Mouse (Mus musculus) right cerebral cortex, adult 2 months (tissue): Measurements from ENCODE around the gene Ip6k3.

ENCODE experiments used
- DNase-seq, 2 experiments: peaks; one replicate each; pipeline ENCODE4 v3.0.0; 2021 to 2022; ENCODE audit warnings: low spot score in 2 of 2

The Ip6k3 gene

GRCm38 (mm10) chr17:27167545-27167944, at the start of gene Ip6k3:
TSS of gene Ip6k3 (minus strand) at chr17:27167795.
- no peak for DNase-seq

DNA sequence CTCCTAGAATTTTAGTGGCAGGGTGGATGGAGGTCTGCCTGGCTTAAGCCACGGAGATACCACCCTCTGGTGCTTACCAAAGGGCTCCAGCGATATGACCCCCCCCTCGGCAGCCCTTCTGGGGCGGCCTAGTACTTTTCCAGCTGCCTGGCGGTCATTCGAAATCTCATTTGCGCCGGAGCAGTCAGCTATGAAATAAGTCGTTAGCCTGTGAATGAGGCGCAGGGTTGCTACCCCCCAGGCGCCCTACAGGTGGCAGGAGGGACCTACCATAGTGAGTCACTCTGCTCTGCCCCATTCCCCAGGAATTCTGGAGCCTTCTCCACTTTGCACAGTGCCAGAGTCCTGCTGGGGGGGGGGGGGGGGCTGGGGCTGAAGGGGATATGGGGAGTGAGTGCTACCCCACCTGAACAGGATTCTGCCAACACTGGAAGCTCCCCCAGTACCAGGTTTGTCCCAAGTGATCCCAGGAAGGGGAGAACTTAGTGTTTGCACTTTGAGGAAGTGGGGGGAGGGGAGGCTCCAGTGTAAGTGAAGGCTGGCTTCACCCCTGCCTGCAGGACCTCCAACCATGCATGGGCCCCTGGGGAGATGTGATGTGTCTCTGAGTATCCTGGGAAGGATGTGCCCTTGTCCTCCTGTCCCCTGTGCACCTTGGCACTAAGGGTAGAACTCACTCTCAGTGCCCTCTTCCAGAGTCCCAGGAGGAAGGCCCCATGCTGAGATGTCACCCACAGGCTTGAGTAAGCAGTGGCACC, 45.4 kb upstream of the Ip6k3 start:
- DNase-seq = no peak

DNA sequence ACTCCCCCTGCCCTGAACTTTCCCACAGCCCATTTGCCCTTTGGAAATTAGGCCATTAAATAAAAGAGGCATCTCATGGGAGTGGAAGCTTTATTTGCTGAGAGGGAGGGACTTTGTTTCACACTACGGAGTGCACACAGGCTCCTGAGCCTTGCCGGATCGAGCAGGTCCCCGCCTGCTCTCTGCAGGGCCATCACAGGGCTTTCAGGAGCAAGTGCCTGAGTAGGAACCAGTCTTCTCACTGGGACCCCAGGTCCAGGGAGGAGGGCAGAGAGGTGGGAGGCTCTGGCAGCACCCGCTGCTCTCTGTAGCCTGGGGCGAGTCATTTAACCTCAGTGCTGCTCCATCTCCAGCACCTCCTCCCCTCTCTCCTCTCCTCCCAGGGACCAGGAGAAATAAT, 44.4 kb upstream of the Ip6k3 start:
- no peak for DNase-seq

DNA sequence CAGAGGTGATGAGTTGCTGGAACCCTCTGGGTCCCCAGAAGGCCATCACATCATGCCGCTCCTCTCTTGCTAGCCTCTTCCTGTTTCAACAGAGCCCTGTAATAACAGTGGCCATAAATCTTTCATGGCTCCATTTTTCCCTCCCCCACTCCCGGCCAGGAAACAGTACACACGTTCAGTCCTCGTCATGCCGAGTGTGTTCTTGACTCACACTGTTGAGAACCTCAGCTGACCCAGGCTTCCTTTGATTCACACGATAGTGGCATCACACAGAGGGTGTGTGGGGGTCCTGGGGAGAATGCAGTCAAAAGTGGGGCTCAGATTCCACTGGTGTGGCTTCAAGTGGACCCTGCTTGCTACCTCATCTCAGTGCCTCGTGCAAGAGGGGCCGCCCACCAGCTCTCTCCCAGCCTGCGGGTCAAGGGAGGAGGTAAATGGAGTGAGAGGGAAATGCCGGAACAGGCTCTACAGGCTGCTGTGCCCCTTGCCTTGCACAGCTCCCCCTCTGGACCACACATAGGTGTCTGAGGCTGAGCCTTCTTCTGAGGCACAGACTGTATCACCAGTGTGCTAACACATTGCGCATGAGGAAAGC, 39.6 kb upstream of the Ip6k3 start:
- DNase-seq = no peak

GRCm38 (mm10) chr17:27204075-27204909, 36.7 kb upstream of the Ip6k3 start, which contains the start of gene Lemd2:
TSS of gene Lemd2 (minus strand) at chr17:27204469.
- peak; percentile 95 for DNase-seq

DNA sequence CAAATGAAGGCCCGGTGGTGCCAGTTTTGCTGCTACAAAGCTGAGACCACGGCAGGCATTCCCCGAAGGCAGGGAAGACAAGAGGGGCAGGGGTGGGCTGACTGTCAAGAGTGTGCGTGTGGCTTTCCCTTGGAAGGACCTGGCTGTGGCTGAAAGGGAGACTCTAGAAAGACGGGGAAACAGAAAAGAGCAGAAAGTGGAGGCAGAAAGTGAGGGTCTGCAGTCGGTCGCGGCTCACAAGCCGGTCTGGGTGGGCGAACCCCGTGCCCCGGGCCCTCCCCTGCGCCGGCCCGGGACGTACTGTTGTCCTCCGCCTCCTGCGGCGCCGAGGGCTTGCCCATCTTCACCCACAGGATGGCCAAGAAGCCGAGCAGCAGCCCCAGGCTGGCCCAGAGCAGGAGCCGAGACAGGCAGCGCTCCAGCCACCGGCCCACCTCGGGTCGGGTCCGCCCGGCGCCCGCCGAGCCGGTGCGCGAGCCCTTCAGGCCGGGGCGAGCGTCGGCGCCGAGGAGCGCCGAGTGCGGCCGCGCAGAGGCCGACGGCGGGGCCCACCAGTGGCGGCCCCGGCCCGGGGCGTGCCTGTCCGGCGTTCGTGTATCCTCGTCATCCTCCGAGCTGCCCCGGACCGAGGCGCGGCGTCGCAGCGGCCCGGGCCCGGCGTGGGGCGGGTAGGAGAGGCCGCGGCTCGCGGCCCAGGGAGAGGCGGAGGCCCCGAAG, 35.9 kb upstream of the Ip6k3 start:
- DNase-seq = no peak

GRCm38 (mm10) chr17:27202919-27203357, 35.3 kb upstream of the Ip6k3 start:
- DNase-seq = no peak

- DNase-seq = no peak
Measured at GRCm38 (mm10) chr17:27201981-27202380, 34.4 kb upstream of the Ip6k3 start.

DNA sequence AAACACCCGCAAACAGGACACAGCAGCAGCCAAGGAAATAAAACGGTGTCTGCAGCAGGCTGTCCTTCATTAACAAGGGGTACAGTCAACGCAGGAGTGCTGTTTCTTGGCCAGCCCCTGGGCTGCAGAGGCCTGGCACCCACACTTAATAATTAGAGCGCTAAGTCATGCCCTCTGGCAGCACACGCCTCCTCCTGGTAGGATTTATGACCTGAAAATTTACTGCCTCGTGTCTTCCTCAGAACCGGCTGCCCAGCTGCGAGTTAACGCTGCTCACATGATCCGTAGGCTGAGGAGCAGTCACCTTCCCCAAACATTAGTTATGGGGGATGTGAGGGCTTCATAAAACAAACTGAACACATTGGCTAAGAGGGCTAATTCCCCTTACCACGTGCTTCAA, 33.2 kb upstream of the Ip6k3 start:
- DNase-seq = no peak

DNA sequence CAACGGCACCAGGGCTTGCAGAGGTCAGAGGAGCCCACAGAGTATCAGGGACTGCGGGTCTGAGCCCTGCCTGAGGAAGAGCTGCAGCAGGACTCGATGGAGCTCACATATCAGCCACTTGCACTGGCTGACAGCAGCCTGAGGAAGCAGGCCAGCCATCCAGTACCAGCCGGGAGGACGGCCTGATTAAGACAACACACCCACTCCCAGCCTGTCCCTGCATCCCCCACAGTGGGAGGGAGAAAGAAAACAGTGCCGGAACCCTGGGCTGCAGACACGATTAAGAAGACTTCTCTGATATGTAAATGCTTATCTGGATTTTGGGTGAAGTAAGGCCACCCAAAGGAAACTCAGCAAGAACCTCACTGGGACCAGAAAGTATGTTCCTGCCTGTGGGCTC, 32.3 kb upstream of the Ip6k3 start:
- peak; percentile 55 to 61 for DNase-seq

DNA sequence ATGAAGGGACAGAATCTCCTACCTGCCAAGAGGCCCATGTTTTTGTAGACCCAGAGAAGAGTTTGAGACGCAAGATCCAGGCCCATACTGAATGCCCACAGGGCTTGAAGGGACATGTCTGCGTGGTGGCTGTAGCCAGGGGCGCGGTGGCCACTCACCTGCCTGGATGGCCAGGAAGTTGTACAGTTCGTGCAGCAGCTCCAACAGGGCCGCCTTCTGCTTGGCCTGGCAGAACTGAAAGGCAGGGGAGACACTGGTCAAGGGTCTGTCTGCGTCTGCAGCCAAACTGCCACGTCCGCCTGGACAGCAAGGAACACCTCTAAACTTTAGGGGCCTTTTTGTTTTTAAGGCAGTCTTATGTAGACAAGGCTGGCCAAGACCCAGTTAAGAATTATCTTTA, 31.6 kb upstream of the Ip6k3 start:
- DNase-seq = no peak

GRCm38 (mm10) chr17:27196206-27196605, 28.6 kb upstream of the Ip6k3 start:
- no peak for DNase-seq

DNA sequence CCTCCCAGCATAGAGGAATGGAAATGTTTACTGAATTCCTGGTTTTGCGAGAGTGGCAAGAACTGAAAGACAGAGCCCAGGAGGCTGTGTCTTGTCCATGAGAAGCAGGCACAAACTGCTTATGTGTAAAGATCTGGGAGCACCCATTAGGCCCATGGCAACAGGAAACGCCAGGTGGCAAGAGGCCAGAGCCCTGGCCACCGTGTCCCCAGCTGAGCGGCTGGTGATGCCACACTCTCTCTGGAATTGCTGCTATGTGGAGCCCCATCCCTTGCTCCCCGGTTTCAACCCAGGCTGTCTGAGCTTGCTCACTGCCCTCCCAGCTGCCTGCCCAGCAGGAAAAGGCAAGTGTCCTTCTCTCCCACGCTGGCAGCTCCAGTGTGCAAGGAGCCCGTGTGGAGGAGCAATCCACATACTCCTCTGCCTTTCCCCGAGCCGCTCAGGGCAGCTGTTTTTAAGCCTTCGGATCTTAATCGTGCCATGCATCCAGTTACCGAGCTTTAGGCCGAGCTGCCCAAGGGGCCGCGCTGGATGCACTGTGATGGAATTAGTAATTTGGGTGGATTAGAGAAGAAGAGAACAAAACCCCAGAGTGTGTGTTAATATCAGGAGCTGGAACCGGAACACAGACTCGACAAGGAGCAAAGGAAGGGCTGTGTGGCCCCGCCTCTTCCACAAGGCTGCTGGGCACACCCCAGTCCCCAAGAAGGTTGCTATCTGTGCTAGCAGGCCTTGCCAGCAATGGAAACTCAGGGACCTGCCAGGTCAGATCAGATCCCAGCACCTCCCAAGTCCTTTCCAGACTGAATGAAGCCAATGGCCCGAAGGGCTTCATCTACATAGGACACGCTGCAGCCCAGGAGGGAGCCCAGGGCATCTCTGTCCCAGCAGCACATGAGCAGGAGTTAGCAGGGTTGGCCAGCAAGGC, 26.9 kb upstream of the Ip6k3 start:
- no peak for DNase-seq

DNA sequence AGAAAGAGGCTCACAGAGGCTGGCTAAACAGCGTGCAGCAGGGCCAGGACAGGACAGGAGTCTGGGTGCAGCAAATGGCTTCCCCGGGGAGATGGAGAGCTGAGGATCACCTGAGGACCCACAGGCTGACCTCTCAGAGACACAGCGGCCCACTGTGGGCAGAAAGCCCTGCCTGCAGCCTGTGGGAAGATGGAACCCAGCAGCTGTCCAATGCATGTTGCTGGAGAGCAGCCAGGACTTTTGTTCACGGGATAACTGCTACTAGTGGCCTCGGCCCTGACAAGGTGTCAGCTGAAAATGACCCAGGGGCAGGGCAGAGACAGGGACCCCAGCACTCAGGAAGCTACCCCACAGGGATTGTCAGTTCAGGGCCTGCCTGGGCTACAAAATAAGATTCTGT, 24.2 kb upstream of the Ip6k3 start:
- no peak for DNase-seq

DNA sequence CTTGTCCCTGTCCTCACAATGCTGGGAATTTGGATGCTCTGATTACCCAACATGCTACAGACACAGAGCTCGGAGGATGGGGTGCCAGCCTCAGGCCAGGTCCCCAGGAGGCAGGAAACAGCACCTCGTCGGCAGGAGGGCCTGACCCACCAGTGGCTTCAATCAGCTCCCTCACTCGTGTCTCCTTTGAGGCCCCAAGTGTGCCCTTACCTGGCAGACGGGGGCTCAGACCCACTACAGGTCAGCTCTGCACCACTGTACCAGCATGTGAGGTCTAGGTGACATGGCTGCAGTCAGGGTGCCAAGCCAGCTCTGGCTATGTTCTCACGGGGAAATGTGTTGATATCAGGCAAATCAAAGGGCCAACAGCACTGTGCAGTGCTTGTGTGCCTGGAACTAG, 23.6 kb upstream of the Ip6k3 start:
- no peak for DNase-seq

- peak; percentile 67 to 71 for DNase-seq
Measured at GRCm38 (mm10) chr17:27189640-27190216, 22.1 kb upstream of the Ip6k3 start.

DNA sequence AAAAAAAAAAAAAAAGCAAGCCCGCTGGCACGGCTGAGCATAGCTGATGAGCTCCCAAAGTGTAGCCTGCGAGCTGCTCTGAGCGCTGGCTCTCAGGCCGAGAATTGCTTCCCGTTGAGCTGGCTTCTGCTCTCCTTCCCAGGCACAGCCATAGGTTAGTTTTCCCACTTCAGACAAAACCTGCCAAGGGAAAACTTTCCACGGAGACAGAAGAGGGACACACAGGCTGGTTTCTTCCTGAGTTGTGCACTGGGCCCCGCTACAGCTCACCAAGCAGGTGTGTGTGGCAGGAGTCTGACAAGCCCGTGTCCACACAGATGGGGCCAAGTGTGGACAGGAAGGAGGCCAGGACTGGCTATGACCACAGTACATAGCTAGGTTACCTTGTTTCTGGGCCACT, 21.3 kb upstream of the Ip6k3 start:
- DNase-seq = no peak

- DNase-seq = no peak
Measured at GRCm38 (mm10) chr17:27187059-27187458, 19.5 kb upstream of the Ip6k3 start.

- DNase-seq = no peak
Measured at GRCm38 (mm10) chr17:27186068-27186467, 18.5 kb upstream of the Ip6k3 start.

GRCm38 (mm10) chr17:27183667-27184292, 16.2 kb upstream of the Ip6k3 start:
- DNase-seq = no peak
